Mouse (Mus musculus): ENCODE measurements around the gene Rpl32. TPM values are rescaled to one million over a fixed set of nuclear protein-coding genes. Genes with fewer than 3 reads are reported as not detected.

The Rpl32 gene
- polyA plus RNA-seq (2015; fragmentation: Nextera tagmentation; extraction: Ambion mirVana): 2,172 and 2,428 TPM in 2 replicates

DNA sequence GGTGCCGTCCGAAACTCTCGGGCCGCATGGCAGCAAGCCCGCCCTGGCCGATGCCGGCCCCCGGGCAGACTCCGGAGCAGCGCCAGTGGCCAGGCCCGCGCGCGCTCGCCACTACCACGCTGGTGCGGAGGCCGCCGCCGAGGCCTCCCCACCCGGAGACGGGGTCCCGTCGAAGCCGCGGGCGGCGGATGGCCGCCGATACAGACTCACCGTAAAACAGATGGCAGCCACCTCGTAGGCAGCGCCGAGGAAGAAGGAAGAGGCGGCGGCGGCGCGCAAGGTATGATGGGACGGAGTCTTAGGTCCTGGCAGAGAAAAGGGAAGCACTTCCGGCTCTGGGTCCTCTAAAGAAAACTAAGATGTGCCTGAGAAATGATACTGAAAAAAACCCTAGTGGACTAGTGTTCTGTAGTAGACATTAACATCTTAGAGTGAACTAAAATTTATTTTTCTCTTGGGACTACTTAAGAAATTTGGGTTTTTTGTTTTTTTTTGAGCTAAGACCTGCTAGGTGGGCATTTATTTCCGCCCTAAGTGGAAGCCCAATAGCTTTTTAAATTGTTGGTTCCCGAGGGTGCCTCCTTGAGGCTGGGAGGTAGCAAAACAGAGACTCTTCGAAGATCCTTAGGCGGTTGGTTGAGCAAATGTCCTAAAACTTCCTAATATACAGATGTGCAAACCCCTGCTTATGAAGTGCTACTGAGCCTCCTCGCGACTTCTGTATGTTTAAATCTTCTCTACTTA is at the start of gene Rpl32:
Gene Rpl32 (minus strand): TSS at position 260 of the 744 bp plus-strand sequence.
- H3K36me3 ChIP-seq: peaks cover 22% of the 10 kb centered on the region
- WGBS: under 1% methylated on average over 47 of the region's 47 CpGs
- H3K4me1 ChIP-seq (replicated peaks): peaks cover 18% of the 10 kb centered on the region
- peak within 1 kb of the TSS; percentile 96 for H3K27ac ChIP-seq
- H3K4me2 ChIP-seq (replicated peaks): peak within 1 kb of the TSS; percentile 75
- H3K9ac ChIP-seq: peak within 1 kb of the TSS; percentile 98
- no peaks in the 10 kb centered on the region for H3K27me3 ChIP-seq (replicated peaks)
- ATAC-seq: peak; percentile 88
- peak within 1 kb of the TSS; percentile 93 for H3K4me3 ChIP-seq (replicated peaks)
- no peaks in the 10 kb centered on the region for H3K9me3 ChIP-seq

DNA sequence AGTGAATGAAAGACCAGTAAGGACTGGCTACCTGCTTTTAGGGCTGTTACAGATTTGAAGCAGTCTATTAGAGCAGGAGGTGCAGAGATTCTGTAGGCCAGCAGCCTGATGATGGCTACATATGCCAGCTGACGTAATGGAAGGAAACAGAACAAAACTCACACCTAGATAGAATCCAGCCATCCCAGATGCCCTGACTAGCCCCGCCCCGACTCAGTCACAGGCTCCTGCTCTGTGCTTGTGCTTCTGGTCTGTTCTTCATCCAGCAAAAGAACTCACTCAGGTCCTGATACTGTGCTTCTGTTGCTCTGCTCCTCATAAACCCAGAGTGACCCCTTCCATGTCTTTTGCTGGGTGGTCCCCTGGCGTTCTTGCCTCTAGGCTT is 47.8 kb upstream of the Rpl32 start:
- 43% methylated on average over 4 of the region's 4 CpGs for WGBS
- Histone ChIP-seq H3K4me2 (replicated peaks) (no peak overlapping the region), H3K27me3 (replicated peaks) (no peaks in the 10 kb centered on the region), H3K9ac (no peak overlapping the region), H3K36me3 (no peaks in the 10 kb centered on the region), H3K27ac (peak overlapping the region; percentile 28; the same call in 1 of the 2 replicates), H3K9me3 (no peaks in the 10 kb centered on the region), H3K4me1 (replicated peaks) (peaks cover 27% of the 10 kb centered on the region), H3K4me3 (replicated peaks) (no peak overlapping the region)
- ATAC-seq: no peak

DNA sequence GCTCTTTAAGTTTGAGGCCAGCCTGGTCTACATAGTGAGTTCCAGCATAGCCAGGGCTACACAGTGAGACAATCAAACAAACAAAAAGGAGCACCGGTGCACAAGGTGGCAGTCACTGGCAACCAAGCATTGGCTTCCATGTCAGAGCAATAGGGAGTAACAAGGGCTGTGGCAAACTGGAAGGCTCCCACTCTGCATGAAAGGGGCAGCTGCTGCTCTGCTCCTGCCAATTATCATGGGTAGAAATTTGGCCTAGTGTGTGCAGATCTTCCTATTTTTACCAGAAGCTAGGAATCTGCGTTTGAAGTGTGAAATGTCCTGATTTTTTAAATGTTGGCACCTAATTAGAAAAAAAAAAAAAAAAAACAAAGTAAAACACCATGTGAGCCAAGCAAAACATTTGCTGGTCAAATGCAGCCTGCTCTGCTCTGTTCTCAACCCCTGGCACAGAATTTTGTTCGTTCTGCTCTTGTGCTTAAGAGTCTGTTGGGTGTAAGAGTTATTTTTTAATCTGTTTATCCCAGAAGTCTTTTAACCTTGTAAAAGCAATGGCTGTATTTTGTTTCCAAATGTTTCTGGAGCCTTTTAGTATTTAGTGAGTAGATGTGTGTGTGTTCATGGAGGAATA is 47.3 kb upstream of the Rpl32 start:
- no peak for ATAC-seq
- Histone ChIP-seq H3K27ac (peak overlapping the region; percentile 28; the same call in 1 of the 2 replicates), H3K27me3 (replicated peaks) (no peaks in the 10 kb centered on the region), H3K4me3 (replicated peaks) (no peak overlapping the region), H3K4me2 (replicated peaks) (no peak overlapping the region), H3K36me3 (no peaks in the 10 kb centered on the region), H3K9me3 (no peaks in the 10 kb centered on the region), H3K9ac (no peak overlapping the region), H3K4me1 (replicated peaks) (peaks cover 27% of the 10 kb centered on the region)
- 77% methylated on average over 3 of the region's 3 CpGs for WGBS

DNA sequence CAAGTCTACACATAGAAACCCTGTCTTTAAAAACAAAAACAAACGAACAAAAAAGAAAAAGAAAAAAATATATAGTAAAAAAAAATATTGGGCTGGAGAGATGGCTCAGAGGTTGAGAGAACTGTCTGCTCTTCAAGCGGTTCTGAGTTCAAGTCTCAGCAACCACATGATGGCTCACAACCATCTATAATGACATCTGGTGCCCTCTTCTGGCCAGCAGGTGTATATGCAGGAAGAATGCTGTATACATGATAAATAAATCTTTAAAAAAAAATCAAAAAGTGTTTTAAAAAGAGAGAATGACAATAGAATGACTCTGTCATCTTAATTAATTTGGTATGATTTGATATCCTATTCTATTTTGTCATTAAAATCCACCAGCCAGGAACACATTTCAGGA is 45.9 kb upstream of the Rpl32 start:
- no peaks in the 10 kb centered on the region for H3K9me3 ChIP-seq
- no peak overlapping the region for H3K9ac ChIP-seq
- H3K4me3 ChIP-seq (replicated peaks): no peak overlapping the region
- H3K27ac ChIP-seq: no peak overlapping the region
- ATAC-seq: no peak
- peaks cover 21% of the 10 kb centered on the region; the same call in 1 of the 2 replicates for H3K4me1 ChIP-seq (replicated peaks)
- WGBS: 70% methylated on average over 2 of the region's 2 CpGs
- H3K27me3 ChIP-seq (replicated peaks): no peaks in the 10 kb centered on the region
- no peak overlapping the region for H3K4me2 ChIP-seq (replicated peaks)
- H3K36me3 ChIP-seq: no peaks in the 10 kb centered on the region

DNA sequence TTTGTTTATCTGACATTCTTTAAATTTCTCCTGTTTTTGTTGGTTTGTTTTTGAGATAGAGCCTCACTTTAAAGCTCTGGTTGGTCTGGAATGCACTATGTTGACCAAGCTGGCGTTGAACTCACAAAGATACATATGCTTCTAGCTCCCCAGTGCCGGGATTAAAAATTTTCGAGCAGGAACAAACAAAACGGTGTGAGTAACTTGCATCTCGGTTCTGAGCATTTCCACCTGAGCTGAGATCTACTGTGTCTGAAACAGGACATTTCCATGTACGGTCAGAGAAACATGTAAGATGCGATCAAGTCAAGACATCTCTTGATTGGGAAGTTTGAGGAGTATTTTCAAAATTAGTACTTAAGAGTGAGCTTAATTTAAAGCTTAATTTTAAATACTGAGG is 45.4 kb upstream of the Rpl32 start:
- H3K9me3 ChIP-seq: no peaks in the 10 kb centered on the region
- peaks cover 21% of the 10 kb centered on the region; the same call in 1 of the 2 replicates for H3K4me1 ChIP-seq (replicated peaks)
- peak overlapping the region; percentile 66 for H3K4me3 ChIP-seq (replicated peaks)
- no peaks in the 10 kb centered on the region for H3K27me3 ChIP-seq (replicated peaks)
- ATAC-seq: no peak
- H3K4me2 ChIP-seq (replicated peaks): peak overlapping the region; percentile 69
- WGBS: 38% methylated on average over 7 of the region's 7 CpGs
- peak overlapping the region; percentile 83 for H3K27ac ChIP-seq
- no peaks in the 10 kb centered on the region for H3K36me3 ChIP-seq
- peak overlapping the region; percentile 57 for H3K9ac ChIP-seq

DNA sequence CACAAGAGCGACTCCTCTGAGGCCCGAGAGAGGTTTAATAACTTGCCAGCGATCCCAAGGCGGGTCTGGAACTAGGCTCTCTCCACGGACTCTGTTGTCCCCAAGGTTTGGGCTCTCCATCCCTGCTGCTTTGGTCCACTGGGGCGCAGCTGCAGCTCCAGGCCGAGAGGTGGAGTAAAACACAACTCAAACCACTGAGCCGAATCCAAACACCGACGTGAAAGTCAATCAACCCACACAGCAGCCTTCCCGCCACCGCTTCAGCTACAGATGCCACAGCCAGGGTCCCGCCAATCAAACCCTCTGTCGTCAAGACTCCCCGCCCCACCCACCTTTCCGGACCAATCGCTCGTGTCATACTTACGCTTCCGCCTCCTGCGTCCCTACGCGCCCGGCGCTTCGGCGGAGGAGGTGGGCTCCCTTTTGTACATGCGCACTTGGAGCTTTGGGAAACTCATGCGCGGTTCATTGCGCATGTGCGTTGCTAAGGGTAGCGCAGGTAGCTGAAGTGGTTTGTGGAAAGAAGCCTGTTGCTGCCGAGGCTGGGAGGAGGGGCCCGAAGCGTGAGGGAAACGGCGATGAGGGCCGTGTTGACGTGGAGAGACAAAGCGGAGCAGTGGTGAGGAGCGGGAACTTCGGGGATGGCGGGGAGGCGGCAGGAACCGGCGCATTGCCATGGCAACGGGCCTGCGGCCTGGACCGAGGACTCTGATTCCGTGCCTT is 44.7 kb upstream of the Rpl32 start, which contains the start of the genes Mbd4 and Ift122:
Gene Mbd4 (minus strand): TSS at position 281 of the 723 bp plus-strand sequence.
Gene Ift122 (plus strand): TSS at position 380 of the 723 bp plus-strand sequence.
- WGBS: under 1% methylated on average over 51 of the region's 51 CpGs
- H3K27ac ChIP-seq: peak within 1 kb of the TSS; percentile 85
- H3K27me3 ChIP-seq (replicated peaks): no peaks in the 10 kb centered on the region
- peaks cover 21% of the 10 kb centered on the region; the same call in 1 of the 2 replicates for H3K4me1 ChIP-seq (replicated peaks)
- peak within 1 kb of the TSS; percentile 66 for H3K4me3 ChIP-seq (replicated peaks)
- peak within 1 kb of the TSS; percentile 57 for H3K9ac ChIP-seq
- peak within 1 kb of the TSS; percentile 69 for H3K4me2 ChIP-seq (replicated peaks)
- no peaks in the 10 kb centered on the region for H3K9me3 ChIP-seq
- H3K36me3 ChIP-seq: no peaks in the 10 kb centered on the region
- peak; percentile 99 for ATAC-seq

DNA sequence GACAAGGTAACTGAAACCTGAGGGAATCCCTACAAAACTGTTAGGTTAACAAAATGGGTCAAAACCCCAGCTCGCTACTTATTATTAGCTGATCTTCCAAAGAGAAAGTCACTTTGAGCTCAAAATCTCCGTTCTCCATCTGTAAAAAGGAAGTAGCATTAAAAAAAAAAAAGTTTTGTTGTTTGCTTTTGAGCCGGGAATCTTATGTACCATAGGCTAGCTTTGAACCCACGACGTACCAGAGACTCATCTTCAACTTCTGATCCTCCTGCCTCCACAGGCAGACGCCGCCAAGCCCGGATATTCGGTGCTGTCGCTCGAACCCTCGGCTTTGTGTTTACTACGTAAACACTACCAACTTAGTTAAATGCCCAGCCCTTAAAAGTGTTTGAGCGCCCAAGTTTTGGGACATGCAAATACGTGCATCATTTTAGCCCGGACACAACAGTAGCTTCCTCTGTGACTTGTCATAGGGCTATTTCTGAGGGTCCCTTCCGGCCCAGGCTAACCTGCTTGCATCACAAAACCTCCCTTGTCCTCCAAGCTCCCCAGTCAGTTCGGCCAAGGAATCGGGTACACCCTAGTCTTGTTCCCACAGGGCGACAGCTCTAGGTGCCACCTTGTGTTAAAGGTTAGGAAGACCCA is 44.0 kb upstream of the Rpl32 start:
- Histone ChIP-seq H3K27ac (peak overlapping the region; percentile 85), H3K27me3 (replicated peaks) (no peaks in the 10 kb centered on the region), H3K9me3 (no peaks in the 10 kb centered on the region), H3K36me3 (no peaks in the 10 kb centered on the region), H3K9ac (peak overlapping the region; percentile 49), H3K4me2 (replicated peaks) (peak overlapping the region; percentile 69), H3K4me1 (replicated peaks) (peaks cover 21% of the 10 kb centered on the region; the same call in 1 of the 2 replicates), H3K4me3 (replicated peaks) (peak overlapping the region; percentile 66)
- WGBS: 5% methylated on average over 20 of the region's 20 CpGs
- no peak for ATAC-seq

DNA sequence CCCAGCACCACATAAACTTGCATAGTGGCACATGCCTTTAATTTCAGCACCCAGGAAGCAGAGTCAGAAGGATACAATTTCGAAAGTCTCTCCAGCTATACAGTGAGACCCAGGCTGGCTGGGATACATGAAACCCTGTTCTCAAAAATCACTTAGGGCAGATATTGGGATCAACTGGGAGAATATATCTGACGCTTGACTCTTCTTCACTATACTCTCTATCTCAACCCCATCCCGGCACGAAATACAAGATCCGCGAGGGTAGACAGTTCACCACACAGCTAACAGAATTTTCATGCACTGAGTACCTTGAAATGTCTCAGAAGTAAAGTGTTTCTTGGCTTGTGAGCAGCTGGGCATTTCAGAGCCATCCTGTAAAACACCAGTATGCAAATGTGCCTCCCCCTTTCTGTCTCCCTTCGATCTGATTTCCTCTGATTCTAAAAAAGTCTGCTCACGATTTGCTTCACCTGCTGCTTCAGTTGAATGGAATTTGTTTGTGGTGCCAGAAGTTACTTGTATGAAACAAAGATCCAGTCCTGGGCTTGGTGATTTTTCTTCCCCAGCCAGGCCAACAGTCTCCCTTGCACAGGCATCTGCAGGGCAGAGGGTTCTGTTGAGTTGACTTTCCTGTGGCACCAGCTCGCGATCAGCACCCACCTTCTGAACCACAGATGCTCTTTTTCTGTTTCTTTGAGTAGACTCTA is 40.2 kb upstream of the Rpl32 start:
- no peaks in the 10 kb centered on the region for H3K9me3 ChIP-seq
- H3K4me1 ChIP-seq (replicated peaks): peaks cover 8% of the 10 kb centered on the region; the same call in 1 of the 2 replicates
- H3K9ac ChIP-seq: no peak overlapping the region
- H3K27me3 ChIP-seq (replicated peaks): no peaks in the 10 kb centered on the region
- no peak overlapping the region for H3K4me2 ChIP-seq (replicated peaks)
- no peak overlapping the region for H3K27ac ChIP-seq
- peaks cover under 1% of the 10 kb centered on the region; the same call in 1 of the 2 replicates for H3K36me3 ChIP-seq
- no peak for ATAC-seq
- no peak overlapping the region for H3K4me3 ChIP-seq (replicated peaks)
- WGBS: 93% methylated on average over 10 of the region's 10 CpGs

DNA sequence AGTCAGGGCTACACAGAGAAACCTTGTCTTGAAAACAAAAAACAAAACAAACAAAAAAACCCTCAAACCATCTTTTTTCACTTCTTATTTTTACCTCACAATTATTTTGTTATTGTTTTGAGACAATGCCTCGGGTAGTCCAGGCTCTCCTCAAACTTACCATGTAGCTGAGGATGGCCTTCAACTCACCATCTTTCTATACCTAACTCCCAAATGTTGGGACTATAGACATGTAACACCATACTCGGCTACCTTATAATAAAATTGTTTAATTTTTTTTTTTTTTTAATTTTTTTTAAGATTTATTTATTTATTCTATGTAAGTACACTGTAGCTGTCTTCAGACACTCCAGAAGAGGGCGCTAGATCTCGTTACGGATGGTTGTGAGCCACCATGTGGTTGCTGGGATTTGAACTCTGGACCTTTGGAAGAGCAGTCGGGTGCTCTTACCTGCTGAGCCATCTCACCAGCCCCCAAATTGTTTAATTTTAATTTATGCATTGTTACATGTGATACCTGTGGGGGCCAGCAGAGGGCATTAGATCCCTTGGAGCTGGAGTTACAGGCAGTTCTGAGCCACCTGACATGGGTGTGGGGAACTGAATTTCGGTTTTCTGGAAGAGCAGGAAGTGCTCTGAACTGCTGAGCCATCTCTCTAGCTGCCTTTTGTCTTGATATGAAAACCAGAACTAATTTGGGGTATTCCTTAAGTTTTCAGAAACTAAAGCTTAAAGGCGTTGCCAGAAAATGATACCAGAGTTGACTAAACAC is 38.3 kb upstream of the Rpl32 start:
- peak; percentile 59; the same call in 1 of the 2 replicates for ATAC-seq
- Histone ChIP-seq H3K27me3 (replicated peaks) (no peaks in the 10 kb centered on the region), H3K9ac (no peak overlapping the region), H3K36me3 (peaks cover 3% of the 10 kb centered on the region; the same call in 1 of the 2 replicates), H3K9me3 (no peaks in the 10 kb centered on the region), H3K27ac (no peak overlapping the region), H3K4me1 (replicated peaks) (0 out of 2 replicates have a peak, but pooled peaks cover under 1% of the 10 kb centered on the region), H3K4me2 (replicated peaks) (no peak overlapping the region), H3K4me3 (replicated peaks) (no peak overlapping the region)
- 38% methylated on average over 8 of the region's 8 CpGs for WGBS

DNA sequence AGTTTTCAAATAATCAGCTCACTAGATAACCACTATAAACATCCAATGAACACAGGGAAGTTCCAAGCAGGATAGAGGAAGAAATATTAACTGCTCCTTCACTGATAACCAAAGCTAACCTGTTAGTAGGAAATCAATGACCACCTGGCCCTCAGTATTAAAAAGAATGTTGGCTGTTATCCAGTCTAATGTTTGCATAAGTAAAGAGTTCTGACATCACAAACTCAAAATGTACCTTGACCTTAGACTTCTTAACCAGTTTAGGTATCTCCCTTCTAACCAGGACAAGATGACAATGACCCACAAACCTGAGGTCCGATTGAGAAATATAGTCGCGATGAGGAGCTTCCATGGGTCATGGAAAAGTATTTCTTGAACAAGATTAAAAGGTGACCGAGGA is 36.5 kb upstream of the Rpl32 start:
- peaks cover 3% of the 10 kb centered on the region; the same call in 1 of the 2 replicates for H3K36me3 ChIP-seq
- no peak overlapping the region for H3K4me2 ChIP-seq (replicated peaks)
- H3K9ac ChIP-seq: no peak overlapping the region
- no peak for ATAC-seq
- 93% methylated on average over 4 of the region's 4 CpGs for WGBS
- H3K4me3 ChIP-seq (replicated peaks): no peak overlapping the region
- no peak overlapping the region for H3K27ac ChIP-seq
- H3K4me1 ChIP-seq (replicated peaks): no peaks in the 10 kb centered on the region
- no peaks in the 10 kb centered on the region for H3K27me3 ChIP-seq (replicated peaks)
- H3K9me3 ChIP-seq: no peaks in the 10 kb centered on the region
